Mouse (Mus musculus) adrenal gland, postnatal 10 days (tissue): ENCODE data around the gene 2210011C24Rik. TPM values are rescaled to one million over a fixed set of nuclear protein-coding genes. Genes with fewer than 3 reads are reported as not detected.
"Not testable (repeated sequence)": the region's sequence is repeated elsewhere in the genome, so short reads cannot be mapped to it uniquely, and the experiment has no call there.

Experiments used
- DNase-seq: peaks from one replicate; pipeline ENCODE4 v3.0.0; 2021; ENCODE audit warnings: mixed read lengths
- total RNA-seq, 2 experiments: library from RNA; stranded (reverse); gene quantifications; 2 replicates each; pipeline ENCODE4 v1.2.3; 2021

Gene 2210011C24Rik
- total RNA-seq, 2 experiments from 2014 or later = 0.24 TPM; not detected in 1

DNA sequence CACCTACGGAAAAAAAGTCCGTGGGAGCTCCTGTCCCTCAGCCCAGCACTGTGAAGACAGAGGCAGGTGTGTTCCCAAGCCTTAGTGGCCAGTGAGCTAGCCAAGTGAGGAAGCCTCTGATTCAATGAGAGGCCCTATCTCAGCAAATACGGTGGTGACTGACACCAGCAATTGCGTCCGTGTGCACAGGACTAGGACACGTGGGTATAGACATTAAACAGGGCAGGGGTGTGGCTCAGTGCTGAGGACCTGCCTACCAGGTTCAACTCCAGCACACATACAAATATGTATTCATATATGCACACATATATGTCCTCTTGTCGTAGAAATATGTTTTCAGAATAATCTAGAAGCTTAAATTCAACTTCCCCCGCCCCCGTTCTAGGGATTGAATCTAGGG is 7.8 kb upstream of the 2210011C24Rik start:
- no peak for DNase-seq

GRCm38 (mm10) chr8:84015833-84016232 is 3.9 kb upstream of the 2210011C24Rik start:
- no peak for DNase-seq

DNA sequence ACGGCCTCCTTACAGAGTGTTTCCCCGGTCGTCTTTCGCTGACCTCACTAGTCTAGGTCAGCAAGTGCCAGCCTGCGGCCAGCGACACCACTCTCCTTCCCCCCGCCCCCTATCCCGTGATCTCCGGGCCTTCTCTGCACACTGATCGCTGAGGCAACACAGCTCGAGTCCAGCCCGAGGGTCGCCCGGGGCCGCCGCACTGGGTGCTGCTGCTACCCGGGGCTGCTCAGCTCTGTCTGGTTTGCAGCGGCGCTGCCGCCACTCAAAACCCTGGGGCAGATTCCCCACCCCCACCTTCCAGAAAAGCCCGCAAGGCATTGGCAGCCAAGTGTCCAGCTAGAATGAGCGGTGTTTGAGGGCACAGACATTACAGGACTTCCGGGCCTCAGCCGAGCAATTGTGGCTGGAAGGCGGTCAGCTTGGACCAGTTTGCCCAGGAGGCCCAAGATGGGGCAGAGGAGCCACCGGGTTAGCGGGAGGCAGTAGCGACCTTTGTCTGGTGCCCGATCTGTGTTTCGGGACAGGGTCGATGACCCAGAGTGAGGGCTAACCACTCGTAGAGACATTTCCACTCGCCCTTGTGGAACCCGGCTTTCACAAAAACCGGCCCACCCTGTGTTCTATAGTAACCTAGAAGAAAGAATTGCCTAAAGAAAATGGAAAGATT is 661 bp upstream of the 2210011C24Rik start:
- peak; percentile 26 for DNase-seq

DNA sequence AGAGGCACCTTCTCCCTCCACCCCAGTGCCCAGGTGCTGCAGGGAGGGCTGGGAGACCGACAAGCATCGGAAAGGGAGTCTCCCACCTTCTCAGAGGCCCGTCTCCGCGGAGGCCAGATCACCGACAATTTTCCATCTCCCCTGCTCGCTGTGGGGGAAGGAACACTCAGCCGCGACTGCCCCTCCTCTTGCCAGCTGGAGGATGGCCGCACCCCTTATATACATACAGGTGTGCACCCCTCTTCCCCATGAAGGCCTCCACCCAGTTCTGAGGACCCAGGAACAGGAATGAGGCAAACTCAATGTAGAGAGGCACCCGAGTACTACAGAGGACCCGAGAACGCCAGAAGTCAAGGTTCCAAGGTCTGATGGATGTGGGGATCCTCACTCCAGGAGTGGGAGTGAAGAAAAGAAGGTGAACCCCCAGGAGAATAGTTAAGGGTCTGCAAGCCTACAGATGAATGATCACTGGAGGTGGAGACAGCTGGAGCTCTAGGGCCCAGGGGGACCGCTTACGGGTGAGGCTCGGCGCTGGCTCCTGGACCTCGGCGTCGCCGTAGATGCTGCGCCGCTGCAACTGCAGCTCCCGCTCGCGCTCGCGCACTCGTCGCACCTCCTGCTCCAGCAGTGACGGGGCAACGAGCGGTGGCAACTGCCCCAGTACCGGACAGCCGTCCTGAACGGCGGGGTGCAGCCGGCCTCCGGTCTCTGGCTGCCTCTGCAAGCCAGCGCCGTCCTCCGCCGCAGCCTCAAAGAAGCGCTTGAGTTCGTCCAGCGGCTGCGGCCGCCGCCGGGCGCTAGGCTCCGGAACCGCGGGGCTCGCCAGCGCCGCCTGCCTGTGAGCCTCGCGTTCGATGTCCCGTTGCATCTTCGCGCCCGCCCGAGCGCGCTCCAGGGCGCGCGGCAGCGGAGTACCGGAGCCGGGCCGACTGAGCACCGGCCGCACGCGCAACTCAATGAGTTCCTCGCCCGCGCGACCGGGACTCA is 1.1 kb downstream of the 2210011C24Rik start:
- peak; percentile 90 for DNase-seq

GRCm38 (mm10) chr8:84009876-84010275 is 2.1 kb downstream of the 2210011C24Rik start:
- DNase-seq = peak; percentile 94

DNA sequence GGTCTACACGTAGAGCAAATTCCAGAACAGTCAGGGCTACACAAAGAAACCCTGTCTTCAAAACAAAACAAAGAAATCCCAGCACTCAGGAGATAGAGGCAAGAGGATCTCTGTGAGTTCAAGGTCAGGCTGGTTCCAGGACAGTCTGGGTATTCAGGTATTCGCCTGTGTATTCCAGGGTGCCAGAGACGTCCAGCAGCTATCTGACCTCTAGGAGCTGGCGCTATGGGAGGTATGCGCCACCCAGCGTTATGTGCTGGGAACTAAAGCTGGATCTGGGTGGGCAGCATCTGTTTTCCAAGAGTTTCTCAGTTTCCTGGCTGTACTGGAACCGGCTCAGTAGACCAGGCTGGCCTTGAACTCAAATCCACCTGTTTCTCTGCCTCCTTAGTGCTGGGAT is 3.6 kb downstream of the 2210011C24Rik start:
- peak; percentile 28 for DNase-seq

DNA sequence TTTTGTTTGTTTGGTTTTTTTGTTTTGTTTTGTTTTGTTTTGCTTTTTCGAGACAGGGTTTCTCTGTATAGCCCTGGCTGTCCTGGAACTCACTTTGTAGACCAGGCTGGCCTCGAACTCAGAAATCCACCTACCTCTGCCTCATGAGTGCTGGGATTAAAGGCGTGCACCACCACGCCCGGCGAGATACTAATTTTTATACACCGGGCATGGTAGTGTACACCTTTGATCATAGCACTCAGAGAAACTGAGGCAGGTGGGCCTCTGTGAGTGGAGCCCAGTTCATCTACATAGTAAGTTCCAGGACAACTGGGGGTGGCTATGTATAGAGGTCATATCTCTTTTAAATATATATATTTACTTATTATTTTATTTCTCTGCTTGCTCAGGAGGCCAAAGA is 6.5 kb downstream of the 2210011C24Rik start:
- not testable (repeated sequence) for DNase-seq

DNA sequence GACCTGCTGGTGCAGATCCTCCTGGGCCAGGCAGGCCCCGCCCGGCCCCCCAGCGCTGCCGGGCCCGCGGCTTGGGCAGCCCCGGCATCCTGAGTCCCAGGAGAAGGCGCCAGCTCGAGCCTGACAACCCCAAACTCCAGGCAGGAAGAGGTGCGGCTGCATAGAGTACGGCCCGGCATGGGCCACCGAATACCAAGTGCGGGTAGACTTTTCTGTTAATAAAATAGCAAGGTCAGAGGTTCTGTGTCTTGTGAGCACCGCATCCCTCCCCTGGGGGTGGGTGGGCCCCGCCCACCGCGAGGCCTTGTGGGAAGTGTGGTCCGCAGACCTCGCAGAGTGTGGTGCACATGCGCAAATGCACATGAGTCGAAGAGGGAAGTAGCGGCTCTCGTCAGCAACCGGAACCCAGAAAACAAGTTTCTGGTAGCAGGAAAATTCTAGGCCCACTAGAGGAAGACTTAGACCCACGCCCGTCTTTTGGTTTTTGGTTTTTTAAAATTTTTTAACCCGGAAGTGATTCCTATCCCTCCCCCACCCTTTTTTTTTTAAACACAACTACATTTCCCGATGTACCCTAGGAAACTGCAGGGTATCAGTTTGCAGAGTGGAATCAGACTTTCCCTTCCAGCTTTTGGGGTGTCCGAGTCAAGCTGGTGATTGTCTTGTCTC is 7.3 kb downstream of the 2210011C24Rik start:
- peak; percentile 96 for DNase-seq

- no peak for DNase-seq
Measured at GRCm38 (mm10) chr8:84003612-84004246, 8.2 kb downstream of the 2210011C24Rik start.

- no peak for DNase-seq
Measured at GRCm38 (mm10) chr8:84002957-84003611, 8.9 kb downstream of the 2210011C24Rik start.

DNA sequence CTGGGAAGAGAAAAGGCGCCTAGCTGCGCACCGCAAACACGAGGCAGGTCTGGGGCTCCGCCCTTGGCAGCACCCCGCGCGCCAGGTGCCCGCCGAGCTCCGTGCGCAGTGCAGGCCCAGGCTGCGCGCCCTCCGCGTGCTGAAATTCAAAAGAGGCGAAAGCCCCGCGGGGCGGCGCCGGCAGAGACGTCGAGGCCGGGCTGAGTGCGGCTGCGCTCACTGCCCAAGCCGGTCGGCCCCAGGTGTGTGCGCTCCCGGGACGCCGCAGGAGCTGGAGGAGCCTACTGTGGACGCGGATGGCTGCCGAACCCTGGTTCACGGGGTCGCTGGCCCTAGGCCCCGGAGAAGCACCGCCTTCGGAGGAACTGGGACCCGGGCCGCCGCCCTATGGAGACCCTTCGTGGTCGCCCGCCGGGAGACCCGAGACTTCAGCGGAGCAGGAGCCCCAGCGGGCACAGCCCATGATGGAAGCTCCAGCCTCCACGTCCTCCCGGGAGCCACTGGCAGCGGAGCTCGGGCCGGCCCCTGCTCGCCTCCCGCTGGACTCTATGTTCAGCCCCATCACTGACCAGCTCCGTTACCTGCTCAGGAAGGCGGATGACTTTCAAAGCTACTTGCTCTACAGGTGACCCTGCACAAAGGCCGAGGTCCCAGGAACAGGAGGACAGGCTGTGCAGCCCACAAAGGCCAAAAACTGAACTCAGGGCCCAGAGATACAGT is 10.5 kb downstream of the 2210011C24Rik start, which contains the start of gene 1700067K01Rik:
1700067K01Rik (plus strand) TSS at position 222 of the 720 bp plus-strand sequence.
- no peak for DNase-seq

GRCm38 (mm10) chr8:83999825-84000224 is 12.1 kb downstream of the 2210011C24Rik start:
- DNase-seq = no peak

GRCm38 (mm10) chr8:83999057-83999705 is 12.8 kb downstream of the 2210011C24Rik start:
- DNase-seq = peak; percentile 27

DNA sequence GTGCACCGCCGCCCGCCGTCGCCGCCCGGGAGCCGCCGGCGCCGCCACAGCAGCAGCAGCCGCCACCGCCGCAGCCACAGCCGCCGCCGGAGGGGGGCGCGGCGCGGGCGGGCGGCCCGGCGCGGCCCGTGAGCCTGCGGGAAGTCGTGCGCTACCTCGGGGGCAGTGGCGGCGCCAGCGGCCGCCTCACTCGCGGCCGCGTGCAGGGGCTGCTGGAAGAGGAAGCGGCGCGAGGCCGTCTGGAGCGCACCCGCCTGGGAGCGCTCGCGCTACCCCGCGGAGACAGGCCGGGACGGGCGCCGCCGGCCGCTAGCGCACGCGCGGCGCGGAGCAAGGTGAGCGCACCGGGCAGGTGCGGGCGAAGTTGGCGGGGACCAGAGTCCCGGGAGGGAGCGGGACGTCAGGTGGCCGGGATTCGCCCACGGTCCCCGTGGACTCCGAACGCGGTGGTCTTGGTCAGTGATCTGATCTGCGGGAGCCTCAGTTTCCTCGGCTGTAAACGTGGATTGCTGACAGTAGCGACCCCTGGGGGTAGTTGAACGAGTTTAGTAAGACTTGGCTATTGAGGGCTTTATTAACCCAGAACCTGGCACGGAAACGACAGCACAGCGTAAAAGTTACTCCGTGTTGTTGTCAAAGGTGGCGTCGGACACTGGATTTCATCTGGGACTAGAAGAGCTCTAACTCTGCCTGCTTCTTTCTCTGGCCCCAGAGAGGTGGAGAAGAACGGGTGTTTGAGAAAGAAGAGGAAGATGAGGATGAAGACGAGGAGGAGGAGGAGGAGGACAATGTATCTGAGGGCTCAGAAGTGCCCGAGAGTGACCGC is 13.5 kb downstream of the 2210011C24Rik start:
- DNase-seq = peak; percentile 68

DNA sequence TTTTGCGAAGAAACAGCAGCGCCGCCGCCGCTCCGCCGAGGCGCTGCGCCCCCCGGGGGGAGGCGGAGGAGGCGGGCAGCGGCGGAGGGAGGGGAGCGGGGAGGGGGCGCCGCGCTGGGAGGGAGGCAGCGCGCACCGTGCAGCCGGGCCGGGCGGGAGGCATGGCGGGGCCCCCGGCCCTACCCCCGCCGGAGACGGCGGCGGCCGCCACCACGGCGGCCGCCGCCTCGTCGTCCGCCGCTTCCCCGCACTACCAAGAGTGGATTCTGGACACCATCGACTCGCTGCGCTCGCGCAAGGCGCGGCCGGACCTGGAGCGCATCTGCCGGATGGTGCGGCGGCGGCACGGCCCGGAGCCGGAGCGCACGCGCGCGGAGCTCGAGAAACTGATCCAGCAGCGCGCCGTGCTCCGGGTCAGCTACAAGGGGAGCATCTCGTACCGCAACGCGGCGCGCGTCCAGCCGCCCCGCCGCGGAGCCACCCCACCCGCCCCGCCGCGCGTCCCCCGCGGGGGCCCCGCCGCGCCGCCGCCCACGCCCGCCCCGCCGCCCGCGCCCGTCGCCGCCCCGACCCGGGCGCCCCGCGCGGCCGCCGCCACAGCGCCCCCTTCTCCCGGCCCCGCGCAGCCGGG is 14.3 kb downstream of the 2210011C24Rik start, which contains the start of gene Samd1:
Samd1 (plus strand) TSS at position 162 of the 631 bp plus-strand sequence.
- peak; percentile 68 for DNase-seq

DNA sequence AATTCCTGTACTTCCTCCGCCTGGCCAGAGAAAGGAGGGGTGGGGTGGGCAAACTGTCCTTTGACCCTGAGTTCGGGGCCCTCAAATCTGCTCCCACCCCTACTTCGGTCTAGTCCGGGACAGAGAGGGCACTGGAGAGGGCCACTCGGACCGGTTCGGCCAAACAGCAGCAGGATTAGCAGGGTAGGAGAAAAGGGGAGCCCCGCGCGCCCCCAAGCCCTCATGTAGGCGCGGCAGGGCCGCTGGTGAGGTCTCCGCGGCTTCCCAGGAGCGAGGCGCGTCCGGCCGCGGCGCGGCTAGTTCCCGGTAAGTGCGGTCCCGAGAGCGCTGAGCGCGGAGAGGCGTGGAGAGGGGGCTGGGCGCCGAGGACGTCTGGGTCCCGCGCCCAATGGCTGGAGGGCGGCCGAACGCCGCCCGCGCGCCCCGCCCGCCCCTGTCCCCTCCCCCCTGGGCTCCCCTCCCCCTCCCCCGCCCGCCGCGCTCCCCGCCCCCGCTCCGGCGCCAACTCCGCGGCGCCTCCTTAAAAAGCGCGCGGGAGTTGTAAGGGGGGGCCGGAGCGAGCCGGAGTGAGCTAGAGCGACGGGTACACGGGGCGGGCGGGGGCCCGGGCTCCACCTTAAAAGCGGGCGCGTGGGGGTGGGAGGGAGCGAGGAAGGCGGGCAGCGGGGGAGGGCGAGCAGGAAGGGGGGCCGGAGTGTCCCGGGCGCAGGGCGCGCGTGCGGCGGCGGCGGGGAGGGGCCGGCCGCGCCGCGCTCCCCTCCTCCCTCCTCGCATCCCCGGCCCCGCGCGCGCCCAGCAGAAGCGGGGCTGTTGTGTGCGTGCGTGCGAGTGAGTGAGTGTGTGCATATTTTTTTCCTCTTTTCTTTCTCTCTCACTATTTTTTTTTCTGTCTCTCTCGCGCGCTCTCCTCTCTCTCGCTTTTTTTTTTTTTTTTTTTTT is 15.1 kb downstream of the 2210011C24Rik start:
- peak; percentile 94 for DNase-seq

DNA sequence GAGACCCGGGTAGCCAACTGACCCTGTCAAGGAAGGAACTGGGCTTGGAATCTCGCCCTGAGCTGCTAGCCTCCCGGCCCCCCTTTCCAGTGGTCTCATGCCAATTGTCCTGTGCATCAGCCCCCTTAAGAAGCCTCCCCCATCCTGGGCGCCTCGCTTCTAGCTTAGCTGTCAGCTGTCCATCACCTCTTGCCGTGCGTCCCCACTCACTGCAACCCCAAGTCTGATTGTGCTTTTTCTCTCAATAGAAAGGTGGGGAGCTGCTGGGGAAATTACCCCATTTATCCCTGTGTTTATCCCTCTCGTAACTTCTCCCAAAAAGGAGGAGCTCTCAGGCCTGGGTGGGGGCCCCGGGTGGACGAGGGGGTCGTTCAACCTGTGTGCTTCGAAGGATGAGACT is 16.0 kb downstream of the 2210011C24Rik start:
- DNase-seq = peak; percentile 28
